Mouse (Mus musculus): ENCODE measurements around the gene Pigp. TPM values are rescaled to one million over a fixed set of nuclear protein-coding genes. Genes with fewer than 3 reads are reported as not detected.
A peak's percentile ranks its signal among the peaks of the same experiment; 100 is the strongest.

Pigp gene
- total RNA-seq, 2 experiments from 2014 or later = 149 to 161 TPM

DNA sequence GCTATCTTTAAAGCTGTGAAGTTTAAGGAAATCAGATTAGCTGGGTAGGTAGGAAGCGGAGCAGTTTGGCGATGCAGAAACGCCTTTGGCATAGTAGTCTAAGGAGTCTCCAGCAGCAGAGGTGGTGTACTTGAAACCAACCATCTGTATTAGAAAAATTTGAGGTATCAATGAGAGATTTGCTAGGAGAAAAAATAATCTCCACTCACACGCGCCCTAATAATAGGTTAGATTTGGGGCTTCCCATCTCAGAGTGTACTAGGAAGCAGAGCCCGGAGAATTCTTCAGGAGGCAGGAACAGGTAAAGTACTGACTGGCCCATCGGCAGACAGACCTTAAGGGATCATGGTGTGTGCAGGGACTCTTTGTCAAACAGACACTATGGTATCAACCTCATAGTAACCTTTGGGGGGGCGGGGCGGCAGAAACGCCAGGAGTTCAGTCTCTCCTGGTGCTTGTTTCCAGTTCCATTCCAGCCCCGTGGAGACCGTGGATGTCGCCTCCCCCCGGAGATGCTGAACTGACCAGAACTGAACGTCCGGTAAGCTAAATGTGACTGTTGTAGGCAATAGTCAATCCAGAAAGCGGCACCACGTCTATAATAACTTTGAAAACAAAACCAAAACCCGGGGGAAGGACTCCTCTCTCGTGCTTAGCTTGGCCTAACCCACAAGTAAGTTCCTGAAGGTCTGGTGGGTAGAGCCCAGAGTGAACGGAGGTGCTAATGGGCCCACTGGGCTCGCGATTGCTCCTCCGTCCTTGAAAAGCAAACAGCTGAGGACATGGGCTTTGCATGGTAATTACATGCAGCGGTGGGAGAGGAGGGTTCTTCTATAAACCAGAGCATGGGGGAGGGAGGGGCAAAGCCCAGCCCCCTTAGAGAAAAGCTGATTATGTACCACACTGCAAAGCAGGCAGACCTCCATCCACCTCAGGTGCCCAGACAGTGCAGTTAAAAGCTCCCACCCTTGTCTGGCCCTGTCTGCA lies 42.5 kb downstream of the Pigp start:
- intact Hi-C loops (cut with DNase I) = no loop called here
- Histone ChIP-seq H3K4me3 (peak overlapping the region; percentile 86), H3K27ac (peak overlapping the region; percentile 78)
- no peak for TF ChIP-seq CTCF (IDR thresholded peaks at IDR 0.05)
- DNase-seq = no peak

DNA sequence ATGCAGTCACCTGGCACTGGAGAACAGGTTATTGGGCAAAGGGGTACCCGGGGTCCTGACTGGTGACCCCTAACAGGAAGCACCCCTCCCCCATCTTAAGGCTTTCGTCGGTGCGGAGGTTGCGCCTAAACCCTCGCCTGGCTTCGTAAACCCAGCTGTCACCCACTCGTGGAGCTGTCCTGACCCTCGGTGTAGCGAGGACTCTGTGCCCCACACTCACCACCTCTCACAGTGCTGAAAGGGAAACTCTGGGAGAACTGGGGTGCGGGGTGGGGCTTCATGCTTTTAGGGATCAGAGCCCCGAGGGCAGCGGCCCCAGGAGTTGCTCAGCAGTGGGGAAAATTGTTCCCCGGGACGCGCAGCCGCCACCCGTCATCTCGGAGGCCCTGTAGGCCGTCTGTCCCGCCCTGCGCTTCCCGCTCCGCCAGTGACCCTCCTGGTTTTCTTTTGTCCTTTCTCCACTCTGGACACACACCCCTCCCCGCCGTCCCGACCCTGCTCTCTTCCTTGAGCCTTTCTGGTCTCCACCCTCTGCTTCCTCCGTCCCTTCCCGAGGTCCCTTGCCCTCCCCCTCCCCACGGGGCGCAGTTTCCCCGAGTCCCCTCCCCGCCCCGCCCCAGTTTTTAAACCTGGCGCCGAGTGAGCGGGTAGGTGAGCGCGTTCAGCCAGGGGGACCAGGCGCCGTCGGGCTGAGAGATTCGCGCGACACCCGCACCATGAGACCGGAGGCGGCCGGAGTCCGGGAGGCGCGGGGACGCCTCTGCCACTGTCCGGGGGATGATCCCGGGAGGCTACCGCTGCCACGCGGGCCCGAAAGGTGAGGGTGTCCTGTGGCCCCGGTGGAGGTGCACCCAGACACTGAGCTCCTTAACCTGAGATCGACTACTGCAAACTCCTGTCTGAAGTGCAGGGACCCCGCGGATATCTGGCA lies 43.6 kb downstream of the Pigp start, which contains the start of gene Ripply3:
Gene Ripply3, plus strand, starts transcription at position 640 of the 931 bp plus-strand sequence.
- intact Hi-C loops (cut with DNase I) = no loop called here
- peak within 1 kb of the TSS; percentile 86 for H3K4me3 ChIP-seq
- DNase-seq = peak; percentile 65
- no peak for TF ChIP-seq CTCF (IDR thresholded peaks at IDR 0.05)
- H3K27ac ChIP-seq = peak within 1 kb of the TSS; percentile 78

DNA sequence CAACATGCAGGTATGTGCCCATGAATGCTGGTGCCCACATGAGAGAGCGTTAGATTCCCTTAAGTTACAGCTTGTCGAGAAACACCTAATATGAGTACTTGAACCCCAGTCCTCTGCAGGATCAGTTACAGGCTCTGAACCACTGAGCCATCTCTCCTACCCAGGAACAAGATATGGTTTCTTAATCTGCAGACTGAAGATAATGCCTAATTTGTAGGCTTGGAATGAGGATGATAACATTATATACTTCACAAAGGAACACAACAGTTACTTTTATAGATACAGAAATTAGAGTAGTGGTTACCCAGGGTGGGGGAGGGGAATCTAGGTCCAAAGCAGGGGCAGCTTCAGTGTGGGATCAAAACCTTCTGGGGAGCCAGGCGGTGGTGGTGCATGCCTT lies 45.6 kb downstream of the Pigp start:
- no peak for DNase-seq
- intact Hi-C loops (cut with DNase I) = no loop called here
- TF ChIP-seq CTCF (IDR thresholded peaks at IDR 0.05) = no peak
- H3K27ac ChIP-seq = no peak overlapping the region
- no peak overlapping the region for H3K4me3 ChIP-seq

DNA sequence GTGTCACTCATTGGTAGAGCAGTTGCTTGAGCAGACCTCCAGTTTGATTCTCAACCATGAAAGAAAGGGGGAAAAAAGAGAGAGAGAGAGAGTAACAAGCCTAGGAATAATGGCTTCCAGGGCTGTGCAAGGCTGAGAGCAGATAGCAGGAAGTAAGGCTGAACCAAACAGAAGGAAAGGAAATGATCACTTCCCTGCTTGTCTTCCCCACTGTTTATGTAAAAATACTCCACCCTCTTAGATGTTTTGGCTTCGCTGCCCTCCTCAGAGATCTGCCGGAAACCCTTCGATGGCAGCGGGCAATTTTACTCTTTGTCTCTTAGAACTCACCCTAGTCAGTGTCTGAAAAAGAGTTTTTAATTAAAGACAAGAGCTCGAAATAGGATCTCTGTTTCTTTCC lies 48.0 kb downstream of the Pigp start:
- DNase-seq = no peak
- no peak for TF ChIP-seq CTCF (IDR thresholded peaks at IDR 0.05)
- H3K4me3 ChIP-seq = no peak overlapping the region
- intact Hi-C loops (cut with DNase I) = no loop called here
- H3K27ac ChIP-seq = no peak overlapping the region

DNA sequence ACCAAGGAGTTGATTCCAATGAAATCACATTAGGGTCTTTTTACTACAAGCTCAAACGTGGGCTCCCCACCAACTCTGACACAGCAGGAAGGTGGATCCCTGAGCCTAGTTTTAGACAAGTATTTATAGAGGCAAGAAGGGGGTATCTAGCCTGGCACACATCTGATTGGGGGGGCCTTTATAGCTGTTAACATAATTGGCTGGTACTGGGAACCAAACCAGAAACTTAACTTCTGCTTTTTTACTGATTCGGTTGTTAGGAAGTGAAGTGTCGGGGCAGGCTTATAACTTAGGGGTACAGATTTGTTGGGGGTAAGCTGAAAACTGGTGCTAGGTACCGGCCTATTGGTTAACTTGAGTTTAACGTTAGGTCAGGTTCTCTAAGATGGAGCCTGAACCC lies 51.4 kb downstream of the Pigp start:
- intact Hi-C loops (cut with DNase I) = no loop called here
- no peak for DNase-seq
- no peak for TF ChIP-seq CTCF (IDR thresholded peaks at IDR 0.05)
- Histone ChIP-seq H3K27ac (no peak overlapping the region), H3K4me3 (no peak overlapping the region)

DNA sequence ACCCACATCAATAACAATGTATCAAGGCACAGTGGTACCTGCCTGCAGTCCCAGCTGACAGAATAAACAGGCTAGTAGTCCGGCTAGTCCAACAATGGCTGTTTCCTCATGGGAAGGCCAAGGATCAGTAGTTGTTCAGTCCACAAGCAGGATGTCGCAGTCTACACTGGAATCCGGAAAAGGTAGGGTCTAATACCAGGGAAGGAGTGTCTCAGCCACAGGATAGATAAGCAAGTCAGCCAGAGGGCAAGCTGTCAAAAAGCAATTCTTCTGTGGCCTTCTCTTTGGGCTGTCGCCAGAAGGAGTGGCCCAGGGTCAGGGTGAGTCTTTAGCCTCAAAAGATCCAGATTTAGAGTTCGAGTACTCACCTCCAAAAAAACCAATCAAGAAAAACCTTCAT lies 53.9 kb downstream of the Pigp start:
- Histone ChIP-seq H3K4me3 (no peak overlapping the region), H3K27ac (peak overlapping the region; percentile 48)
- no peak for DNase-seq
- intact Hi-C loops (cut with DNase I) = no loop called here
- TF ChIP-seq CTCF (IDR thresholded peaks at IDR 0.05) = no peak

DNA sequence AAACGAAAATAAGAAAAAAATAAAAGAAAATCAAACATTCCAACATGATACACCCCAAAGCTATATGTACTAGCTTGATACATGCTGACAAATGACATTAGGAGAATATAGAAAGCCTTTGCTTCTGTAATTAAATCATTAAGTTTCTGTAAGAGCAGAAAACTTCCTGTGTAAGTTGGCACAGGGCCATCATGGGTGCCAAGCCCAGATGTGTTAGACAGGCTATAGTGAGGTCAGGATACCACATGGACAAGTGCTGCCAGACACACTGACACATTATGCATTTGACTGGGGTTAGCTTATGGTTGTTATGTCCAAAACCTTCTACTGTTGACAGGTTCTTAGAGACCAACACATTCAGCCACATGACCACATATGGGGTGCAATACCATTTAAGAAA lies 56.4 kb downstream of the Pigp start:
- no peak for TF ChIP-seq CTCF (IDR thresholded peaks at IDR 0.05)
- no peak for DNase-seq
- intact Hi-C loops (cut with DNase I) = no loop called here
- Histone ChIP-seq H3K4me3 (no peak overlapping the region), H3K27ac (no peak overlapping the region)

DNA sequence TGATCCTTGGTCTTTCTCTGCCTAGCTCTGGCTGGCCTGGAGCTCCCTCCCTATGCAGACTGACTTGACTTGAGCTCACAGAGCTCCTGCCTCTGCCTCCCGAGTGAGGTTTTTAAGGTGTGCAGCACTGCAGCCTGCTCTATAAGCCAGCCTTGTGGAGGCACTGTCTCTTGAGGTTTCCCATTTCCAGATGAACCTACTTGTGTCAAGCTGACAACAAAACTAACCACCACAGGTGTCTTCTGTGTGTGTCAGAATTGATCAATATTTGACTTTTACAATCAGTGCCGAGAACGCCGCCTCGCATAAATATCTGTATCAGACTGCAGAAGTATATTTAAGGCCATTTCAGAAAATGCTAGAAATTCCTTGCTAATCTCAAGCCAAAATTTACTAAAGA lies 57.0 kb downstream of the Pigp start:
- H3K4me3 ChIP-seq = no peak overlapping the region
- intact Hi-C loops (cut with DNase I) = loop anchor here (5.0 kb wide), 2 partner anchors 42 to 58 kb away; partner anchors contain the start of genes Pigp and Ttc3
- no peak for TF ChIP-seq CTCF (IDR thresholded peaks at IDR 0.05)
- no peak overlapping the region for H3K27ac ChIP-seq
- DNase-seq = no peak

DNA sequence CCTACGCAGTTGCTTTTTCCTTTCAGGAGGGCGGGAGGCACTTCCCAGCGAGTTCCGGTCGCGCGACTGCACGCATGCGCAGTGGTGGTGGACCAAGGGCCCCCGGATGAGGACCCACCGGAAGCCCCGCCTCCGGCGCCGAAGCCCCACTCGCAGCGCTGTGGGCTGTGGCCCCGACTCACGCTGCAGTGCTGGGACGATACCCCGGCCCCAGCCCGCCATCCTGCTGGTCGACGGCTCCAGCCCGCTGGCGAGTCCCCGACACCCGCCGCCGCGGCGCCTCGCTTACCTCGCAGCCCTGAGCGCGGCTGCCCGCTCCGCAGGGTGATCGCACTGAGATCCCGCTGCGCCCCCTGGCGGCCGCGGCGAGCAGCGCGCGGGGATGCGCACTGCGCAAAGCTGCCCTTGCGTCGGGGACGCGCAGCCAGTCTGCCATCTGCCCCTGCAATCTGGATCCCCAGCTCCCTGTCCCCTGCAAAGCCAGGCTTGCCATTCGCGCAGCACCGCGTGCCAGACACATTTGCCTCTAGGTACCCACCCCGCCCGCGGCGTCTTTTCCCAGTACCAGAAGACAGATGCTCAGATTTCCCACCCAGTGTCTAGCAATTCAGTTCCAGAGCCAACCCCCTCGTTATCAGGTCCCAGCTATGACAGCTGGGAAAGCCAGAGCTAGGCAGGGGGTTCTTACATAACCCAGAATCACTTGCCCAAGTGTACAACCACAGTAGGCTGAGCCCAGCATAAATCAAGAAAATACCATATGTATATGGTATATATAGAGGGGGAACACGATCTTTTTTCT lies 58.2 kb downstream of the Pigp start, which contains the start of gene Hlcs:
Gene Hlcs, minus strand, starts transcription at position 343 of the 802 bp plus-strand sequence.
- intact Hi-C loops (cut with DNase I) = loop anchor here (1.0 to 5.0 kb wide), 3 partner anchors 24 to 59 kb away; partner anchors contain the start of genes Pigp and Ttc3
- peak within 1 kb of the TSS; percentile 95 for H3K4me3 ChIP-seq
- peak; percentile 100 for DNase-seq
- TF ChIP-seq CTCF (IDR thresholded peaks at IDR 0.05) = no peak; the same call in 1 of the 2 replicates
- peak within 1 kb of the TSS; percentile 100 for H3K27ac ChIP-seq

DNA sequence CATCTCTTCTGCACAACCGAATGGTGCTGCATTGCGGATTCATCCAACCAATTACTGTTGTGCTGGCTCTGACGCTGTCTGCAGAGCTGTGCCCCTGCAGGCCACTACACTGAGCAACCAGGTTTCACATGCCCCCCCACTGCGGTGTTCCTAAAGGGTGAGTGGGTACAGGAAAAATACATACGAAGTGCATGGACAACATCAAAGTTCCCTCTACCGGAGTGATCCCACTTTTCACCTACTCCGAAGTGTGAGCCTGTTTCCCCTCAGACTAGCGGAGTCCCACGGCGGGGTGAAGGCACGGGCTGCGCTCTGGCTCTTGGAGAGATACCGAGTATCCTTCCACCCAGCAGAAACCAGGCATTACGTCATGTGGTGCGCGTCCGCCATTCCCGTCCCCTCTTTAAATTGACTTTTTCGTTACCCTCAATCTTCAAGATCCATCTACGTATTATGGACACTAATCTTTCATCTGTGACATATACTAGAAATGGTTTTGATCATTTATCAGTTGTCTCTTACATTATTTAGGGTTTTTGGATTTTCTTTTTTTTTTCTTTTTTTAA lies 58.9 kb downstream of the Pigp start:
- intact Hi-C loops (cut with DNase I) = loop anchor here (1.0 to 5.0 kb wide), 3 partner anchors 23 to 60 kb away; partner anchors contain the start of genes Pigp and Ttc3
- H3K4me3 ChIP-seq = peak overlapping the region; percentile 95
- peak overlapping the region; percentile 100 for H3K27ac ChIP-seq
- peak; percentile 35 for TF ChIP-seq CTCF (IDR thresholded peaks at IDR 0.05)
- DNase-seq = peak; percentile 86

DNA sequence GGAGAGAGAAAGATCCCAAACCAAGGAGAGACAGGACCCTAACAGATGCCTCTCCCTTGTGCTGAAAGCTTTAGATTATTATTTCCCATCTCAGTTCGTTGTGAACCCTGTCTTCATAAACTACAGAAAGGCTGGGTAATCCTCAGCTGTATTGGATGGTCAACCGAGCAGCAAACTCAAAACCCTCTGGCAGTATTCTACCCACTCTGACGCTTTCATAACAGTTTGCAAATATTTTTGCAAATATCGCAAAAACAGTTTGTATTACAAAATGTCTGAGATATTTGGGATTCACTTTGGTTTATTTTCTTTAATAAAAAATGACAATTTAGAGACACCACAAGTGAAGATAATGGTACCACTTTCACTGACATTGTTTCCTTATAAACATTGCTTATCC lies 59.7 kb downstream of the Pigp start:
- intact Hi-C loops (cut with DNase I) = loop anchor here (5.0 kb wide), 2 partner anchors 40 to 60 kb away; partner anchors contain the start of genes Pigp and Ttc3
- peak overlapping the region; percentile 100 for H3K27ac ChIP-seq
- peak overlapping the region; percentile 95 for H3K4me3 ChIP-seq
- no peak for TF ChIP-seq CTCF (IDR thresholded peaks at IDR 0.05)
- DNase-seq = no peak
